Mouse (Mus musculus) left cerebral cortex, adult 9 months (tissue): ENCODE results near the gene Ptpdc1.

Experiments used
- DNase-seq, 2 experiments: peaks; one replicate each; pipeline ENCODE4 v3.0.0; 2022; ENCODE audit warnings: low spot score in 2 of 2

Gene Ptpdc1

GRCm38 (mm10) chr13:48585786-48586185, 39.7 kb downstream of the Ptpdc1 start:
- DNase-seq = no peak

- DNase-seq = no peak
Measured at GRCm38 (mm10) chr13:48582688-48583379, 42.6 kb downstream of the Ptpdc1 start.

GRCm38 (mm10) chr13:48578616-48579015, 46.8 kb downstream of the Ptpdc1 start:
- no peak for DNase-seq

GRCm38 (mm10) chr13:48577836-48578235, 47.6 kb downstream of the Ptpdc1 start:
- no peak for DNase-seq

- no peak for DNase-seq
Measured at GRCm38 (mm10) chr13:48577007-48577406, 48.5 kb downstream of the Ptpdc1 start.

GRCm38 (mm10) chr13:48574718-48575117, 50.7 kb downstream of the Ptpdc1 start:
- DNase-seq = no peak

GRCm38 (mm10) chr13:48573525-48574355, 51.7 kb downstream of the Ptpdc1 start:
- DNase-seq = no peak

GRCm38 (mm10) chr13:48572127-48572526, 53.3 kb downstream of the Ptpdc1 start:
- DNase-seq = peak in 1 of 2 experiments; percentile 55

GRCm38 (mm10) chr13:48571298-48571697, 54.2 kb downstream of the Ptpdc1 start:
- DNase-seq = no peak

- no peak for DNase-seq
Measured at GRCm38 (mm10) chr13:48569576-48570132, 55.8 kb downstream of the Ptpdc1 start.

GRCm38 (mm10) chr13:48567646-48568045, 57.8 kb downstream of the Ptpdc1 start:
- no peak for DNase-seq

GRCm38 (mm10) chr13:48566116-48566935, 59.1 kb downstream of the Ptpdc1 start:
- peak; percentile 35 to 64 for DNase-seq

GRCm38 (mm10) chr13:48564881-48565600, 60.4 kb downstream of the Ptpdc1 start:
- no peak for DNase-seq

- no peak for DNase-seq
Measured at GRCm38 (mm10) chr13:48562336-48562735, 63.1 kb downstream of the Ptpdc1 start.

- no peak for DNase-seq
Measured at GRCm38 (mm10) chr13:48561481-48561880, 64.0 kb downstream of the Ptpdc1 start.

GRCm38 (mm10) chr13:48555976-48556375, 69.5 kb downstream of the Ptpdc1 start:
- no peak for DNase-seq

GRCm38 (mm10) chr13:48554552-48554951, 70.9 kb downstream of the Ptpdc1 start:
- no peak for DNase-seq

GRCm38 (mm10) chr13:48553511-48553910, 72.0 kb downstream of the Ptpdc1 start:
- no peak for DNase-seq

- peak; percentile 71 to 93 for DNase-seq
Measured at GRCm38 (mm10) chr13:48552181-48553090, 73.0 kb downstream of the Ptpdc1 start.

- DNase-seq = peak in 1 of 2 experiments; percentile 21
Measured at GRCm38 (mm10) chr13:48548296-48548695, 77.2 kb downstream of the Ptpdc1 start.
